Mouse (Mus musculus): ENCODE measurements around the gene Ccdc106. TPM values are rescaled to one million over a fixed set of nuclear protein-coding genes. Genes with fewer than 3 reads are reported as not detected.

Gene Ccdc106
- 1.4 and 4.7 TPM in 2 replicates for polyA plus RNA-seq (2016; fragmentation: Nextera tagmentation; extraction: Ambion mirVana)

DNA sequence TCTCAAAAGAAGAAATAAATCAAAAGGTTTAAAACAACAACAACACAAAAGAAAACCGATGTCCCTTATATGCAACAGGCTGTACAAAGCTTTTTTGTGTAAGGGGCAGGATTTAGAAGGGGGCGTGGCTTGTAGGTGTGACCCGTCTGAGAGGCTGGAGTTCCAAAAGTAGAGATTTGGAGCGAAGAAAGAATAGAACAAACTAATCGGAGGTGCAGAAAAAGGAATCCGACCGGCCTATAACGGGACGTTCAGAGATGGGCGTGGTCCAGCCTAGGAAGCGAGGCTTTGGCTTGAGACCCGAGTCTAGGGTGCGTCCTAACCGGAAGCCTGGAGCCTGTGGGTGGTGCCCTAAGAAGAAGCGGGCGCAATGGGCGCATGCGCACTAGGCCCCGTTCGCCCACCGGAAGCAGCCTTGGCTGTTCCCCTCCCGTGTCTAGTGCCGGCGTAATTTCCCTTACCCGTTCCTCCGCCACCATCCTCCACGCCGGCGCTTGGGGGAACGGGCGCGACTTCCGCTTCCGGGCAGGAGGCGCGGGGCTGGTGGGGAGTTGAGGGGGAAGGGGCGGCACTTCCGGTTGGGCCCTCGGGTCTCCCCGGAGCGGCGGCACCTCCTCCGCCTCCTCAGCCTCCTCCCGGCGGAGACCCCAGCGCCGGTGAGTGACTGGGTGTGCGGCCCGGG is at the start of gene Ccdc106, which contains the start of gene Zfp865:
Gene Ccdc106, plus strand, starts transcription at position 554 of the 682 bp plus-strand sequence.
Gene Zfp865, plus strand, starts transcription at position 377 of the 682 bp plus-strand sequence.
- H3K36me3 ChIP-seq = peaks cover 48% of the 10 kb centered on the region
- WGBS = under 1% methylated on average over 49 of the region's 49 CpGs
- no peaks in the 10 kb centered on the region for H3K9me3 ChIP-seq
- H3K4me3 ChIP-seq = peak within 1 kb of the TSS; percentile 94
- no peaks in the 10 kb centered on the region for H3K27me3 ChIP-seq (ENCODE audit: insufficient read depth, poor library complexity, severe bottlenecking)
- peak; percentile 100 for DNase-seq (ENCODE audit: low spot score)
- peaks cover 10% of the 10 kb centered on the region for H3K4me1 ChIP-seq
- peak within 1 kb of the TSS; percentile 98 for H3K27ac ChIP-seq

DNA sequence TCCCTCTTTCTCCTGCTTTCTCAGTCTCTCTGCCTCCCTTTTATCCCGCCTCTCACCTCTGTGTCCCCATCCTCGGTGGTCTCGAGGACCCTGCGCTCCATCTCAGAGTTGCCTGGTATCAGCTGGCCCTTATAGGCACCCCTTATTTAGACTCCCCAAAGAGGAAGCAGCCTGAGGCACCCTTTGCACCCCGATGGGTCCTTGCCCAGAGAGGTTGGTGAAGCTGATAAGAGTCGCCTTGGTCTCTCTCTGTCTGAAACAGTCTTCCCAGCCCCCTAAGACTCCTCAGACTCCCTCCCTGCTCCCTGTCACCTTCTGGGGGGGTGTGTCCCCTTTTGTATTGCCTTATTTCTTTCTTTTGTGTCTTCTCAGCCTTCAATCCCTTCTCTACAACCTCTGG is 49.3 kb upstream of the Ccdc106 start, which contains the start of gene Sbk3:
Gene Sbk3, minus strand, starts transcription at position 101 of the 400 bp plus-strand sequence.
- Histone ChIP-seq H3K4me3 (no peak within 1 kb of the TSS; the same call in 1 of the 2 replicates), H3K27ac (peak within 1 kb of the TSS; percentile 67), H3K9me3 (no peaks in the 10 kb centered on the region), H3K27me3 (ENCODE audit: insufficient read depth, poor library complexity, severe bottlenecking) (peaks cover 14% of the 10 kb centered on the region; the same call in 1 of the 2 replicates), H3K36me3 (no peaks in the 10 kb centered on the region), H3K4me1 (peaks cover 14% of the 10 kb centered on the region)
- WGBS = 34% methylated on average over 6 of the region's 6 CpGs
- DNase-seq (ENCODE audit: low spot score) = no peak

DNA sequence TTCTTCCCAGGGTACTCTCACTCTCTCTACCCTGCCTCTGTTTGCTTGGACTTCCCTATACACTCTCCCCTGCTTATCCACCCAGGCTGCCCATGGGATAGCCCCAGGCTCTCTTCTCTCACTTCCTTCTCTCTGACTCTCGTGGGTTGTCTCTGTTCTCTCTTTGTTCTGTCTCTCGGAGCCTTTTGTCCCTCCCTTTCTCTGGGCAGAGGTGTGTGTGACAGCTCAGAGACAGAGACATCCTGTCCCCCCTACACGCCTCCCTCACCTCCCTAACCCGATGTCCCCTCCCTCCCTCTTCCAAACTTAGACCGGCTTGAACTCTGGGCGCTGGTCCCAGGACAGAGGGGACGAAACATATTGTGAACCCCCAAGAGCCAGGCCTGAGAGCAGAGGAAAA is 48.6 kb upstream of the Ccdc106 start:
- H3K27ac ChIP-seq = peak overlapping the region; percentile 67; the same call in 1 of the 2 replicates
- DNase-seq (ENCODE audit: low spot score) = no peak
- 14% methylated on average over 7 of the region's 7 CpGs for WGBS
- H3K36me3 ChIP-seq = no peaks in the 10 kb centered on the region
- no peaks in the 10 kb centered on the region for H3K9me3 ChIP-seq
- H3K27me3 ChIP-seq (ENCODE audit: insufficient read depth, poor library complexity, severe bottlenecking) = peaks cover 12% of the 10 kb centered on the region; the same call in 1 of the 2 replicates
- H3K4me3 ChIP-seq = no peak overlapping the region; the same call in 1 of the 2 replicates
- H3K4me1 ChIP-seq = peaks cover 14% of the 10 kb centered on the region

DNA sequence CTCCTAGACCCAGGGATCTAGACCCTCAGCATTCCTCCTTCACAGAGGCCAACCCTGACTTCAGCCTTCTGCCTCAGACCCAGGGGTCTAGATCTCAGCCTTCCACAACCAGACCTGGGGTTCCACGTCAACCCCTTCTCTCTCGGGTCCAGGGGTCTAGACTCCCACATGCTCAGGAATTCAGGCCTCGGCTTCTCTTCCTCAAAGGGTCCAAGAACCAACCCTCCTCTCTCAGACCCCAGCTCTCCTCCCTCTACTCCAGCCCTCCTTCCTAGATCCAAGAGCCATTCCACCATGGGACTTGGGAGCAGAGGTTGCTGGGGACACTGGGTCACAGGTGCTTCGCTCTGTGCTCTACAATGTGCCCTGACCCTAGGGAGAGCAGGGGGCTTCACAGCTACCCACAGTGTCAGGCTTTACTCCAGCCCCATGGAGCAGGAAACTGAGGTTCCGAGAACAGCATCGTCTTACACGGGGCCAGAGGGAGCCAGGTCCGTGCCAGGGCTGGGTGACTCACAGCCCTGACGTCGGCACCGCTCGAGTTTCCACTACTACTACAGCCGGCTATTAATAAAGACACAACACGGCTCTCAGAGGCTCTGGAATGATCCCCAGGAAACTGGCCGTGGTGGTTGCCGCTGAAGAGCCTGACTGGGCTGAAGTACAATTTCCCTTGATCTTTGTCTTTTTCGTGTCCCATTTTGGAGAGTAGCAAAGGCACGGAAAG is 47.9 kb upstream of the Ccdc106 start:
- DNase-seq (ENCODE audit: low spot score) = no peak
- Histone ChIP-seq H3K27ac (peak overlapping the region; percentile 67; the same call in 1 of the 2 replicates), H3K36me3 (no peaks in the 10 kb centered on the region), H3K9me3 (no peaks in the 10 kb centered on the region), H3K4me3 (0 out of 2 replicates have a peak overlapping the region, but pooled peaks have one; percentile 15), H3K27me3 (ENCODE audit: insufficient read depth, poor library complexity, severe bottlenecking) (peaks cover 4% of the 10 kb centered on the region; the same call in 1 of the 2 replicates), H3K4me1 (peaks cover 14% of the 10 kb centered on the region)
- 57% methylated on average over 18 of the region's 18 CpGs for WGBS

DNA sequence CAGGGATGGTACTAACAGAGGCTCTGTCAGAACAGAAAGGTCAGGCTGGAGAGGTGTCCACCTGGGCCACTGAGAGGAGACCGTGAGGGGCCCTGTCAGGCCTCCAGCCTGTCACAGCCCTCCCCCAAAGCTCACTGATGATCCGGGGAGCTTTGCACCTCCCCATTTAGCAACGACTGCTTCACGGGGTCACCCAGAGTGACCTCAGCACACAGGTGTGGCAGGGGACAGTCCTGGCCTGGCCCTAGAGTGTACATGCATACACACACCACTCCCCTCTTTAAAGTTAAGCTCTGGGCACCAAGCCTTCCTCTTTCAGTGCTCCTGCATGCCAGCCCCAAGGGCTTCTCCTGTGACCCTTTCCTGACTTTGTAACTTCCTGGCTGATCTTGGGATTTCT is 44.9 kb upstream of the Ccdc106 start:
- no peaks in the 10 kb centered on the region for H3K9me3 ChIP-seq
- H3K27me3 ChIP-seq (ENCODE audit: insufficient read depth, poor library complexity, severe bottlenecking) = no peaks in the 10 kb centered on the region
- WGBS = 58% methylated on average over 4 of the region's 4 CpGs
- no peak for DNase-seq (ENCODE audit: low spot score)
- no peak overlapping the region for H3K4me3 ChIP-seq
- H3K27ac ChIP-seq = no peak overlapping the region
- no peaks in the 10 kb centered on the region for H3K36me3 ChIP-seq
- peaks cover 20% of the 10 kb centered on the region for H3K4me1 ChIP-seq

GRCm38 (mm10) chr7:4976832-4977231 is 43.5 kb upstream of the Ccdc106 start:
- no peak overlapping the region for H3K27ac ChIP-seq
- DNase-seq (ENCODE audit: low spot score) = no peak
- 82% methylated on average over 7 of the region's 7 CpGs for WGBS

GRCm38 (mm10) chr7:4988250-4988649 is 32.1 kb upstream of the Ccdc106 start:
- 0 out of 2 replicates have a peak, but pooled peaks cover 3% of the 10 kb centered on the region for H3K4me1 ChIP-seq
- DNase-seq (ENCODE audit: low spot score) = no peak
- H3K27me3 ChIP-seq (ENCODE audit: insufficient read depth, poor library complexity, severe bottlenecking) = peaks cover 20% of the 10 kb centered on the region
- 37% methylated on average over 2 of the region's 2 CpGs for WGBS
- H3K9me3 ChIP-seq = peaks cover under 1% of the 10 kb centered on the region; the same call in 1 of the 2 replicates
- peaks cover 12% of the 10 kb centered on the region for H3K36me3 ChIP-seq
- no peak overlapping the region for H3K27ac ChIP-seq
- no peak overlapping the region for H3K4me3 ChIP-seq

More at GRCm38 (mm10) chr7:4976832-4977231, 43.5 kb upstream of the Ccdc106 start:
- H3K4me3 ChIP-seq = no peak overlapping the region
- H3K9me3 ChIP-seq = no peaks in the 10 kb centered on the region
- no peaks in the 10 kb centered on the region for H3K36me3 ChIP-seq
- peaks cover 17% of the 10 kb centered on the region for H3K4me1 ChIP-seq
- no peaks in the 10 kb centered on the region for H3K27me3 ChIP-seq (ENCODE audit: insufficient read depth, poor library complexity, severe bottlenecking)

DNA sequence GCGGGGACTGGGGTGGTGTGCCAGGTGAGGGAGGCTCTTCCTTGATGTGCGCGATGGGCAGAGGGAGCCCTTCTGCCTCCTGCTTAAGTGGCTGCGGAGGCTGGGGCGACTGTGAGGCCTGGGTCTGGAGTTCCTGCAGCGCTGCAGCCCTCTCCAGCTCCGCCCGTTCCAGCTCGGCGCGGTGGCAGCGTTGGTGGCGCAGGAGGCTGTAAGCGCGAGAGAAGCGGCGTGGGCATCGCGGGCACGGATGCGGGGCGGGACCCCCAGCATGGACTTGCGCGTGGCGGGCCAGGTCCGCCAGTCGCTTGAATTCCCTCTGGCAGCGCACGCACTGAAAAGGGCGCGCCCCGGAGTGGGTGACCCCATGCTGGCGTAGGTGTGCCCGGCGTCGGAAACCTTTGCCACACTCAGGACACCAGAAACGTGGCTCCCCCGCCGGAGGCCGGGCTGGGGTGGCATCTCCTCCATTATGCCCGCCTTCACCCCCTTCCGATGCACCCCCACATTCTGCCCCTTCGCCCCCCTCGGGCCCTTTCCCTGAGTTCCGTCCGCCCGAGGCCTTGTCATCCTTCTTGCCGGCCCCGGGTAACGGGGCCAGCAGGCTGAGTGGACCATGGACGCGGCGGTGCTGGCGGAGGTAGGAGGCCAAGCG is 26.9 kb upstream of the Ccdc106 start:
- Histone ChIP-seq H3K9me3 (peaks cover 9% of the 10 kb centered on the region), H3K27me3 (ENCODE audit: insufficient read depth, poor library complexity, severe bottlenecking) (peaks cover 43% of the 10 kb centered on the region), H3K36me3 (peaks cover 25% of the 10 kb centered on the region), H3K27ac (0 out of 2 replicates have a peak overlapping the region, but pooled peaks have one; percentile 7), H3K4me3 (peak overlapping the region; percentile 71), H3K4me1 (peaks cover 34% of the 10 kb centered on the region)
- DNase-seq (ENCODE audit: low spot score) = no peak
- 17% methylated on average over 55 of the region's 55 CpGs for WGBS

GRCm38 (mm10) chr7:4993999-4994788 is 26.2 kb upstream of the Ccdc106 start:
- Histone ChIP-seq H3K27me3 (ENCODE audit: insufficient read depth, poor library complexity, severe bottlenecking) (peaks cover 43% of the 10 kb centered on the region), H3K27ac (0 out of 2 replicates have a peak overlapping the region, but pooled peaks have one; percentile 24), H3K9me3 (peaks cover 9% of the 10 kb centered on the region), H3K4me3 (peak overlapping the region; percentile 71), H3K36me3 (peaks cover 25% of the 10 kb centered on the region), H3K4me1 (peaks cover 34% of the 10 kb centered on the region)
- 35% methylated on average over 59 of the region's 59 CpGs for WGBS
- DNase-seq (ENCODE audit: low spot score) = no peak

- Histone ChIP-seq H3K4me3 (peak overlapping the region; percentile 71), H3K27ac (peak overlapping the region; percentile 85), H3K27me3 (ENCODE audit: insufficient read depth, poor library complexity, severe bottlenecking) (peaks cover 43% of the 10 kb centered on the region), H3K9me3 (peaks cover 9% of the 10 kb centered on the region), H3K4me1 (peaks cover 34% of the 10 kb centered on the region), H3K36me3 (peaks cover 25% of the 10 kb centered on the region)
- no peak for DNase-seq (ENCODE audit: low spot score)
- 7% methylated on average over 19 of the region's 19 CpGs for WGBS
These were observed 24.9 kb upstream of the Ccdc106 start for GRCm38 (mm10) chr7:4995268-4996002.
